Mouse (Mus musculus) intestine, postnatal 0 days (tissue): ENCODE measurements around the gene Tmod4. TPM values are rescaled to one million over a fixed set of nuclear protein-coding genes. Genes with fewer than 3 reads are reported as not detected.

Source experiments
- ATAC-seq: fragments of 200-750 bp; cut with Nextera tagmentation; 2 replicates; pipeline ENCODE4 v1.8.0; 2017; ENCODE audit warnings: mild to moderate bottlenecking, moderate TSS enrichment, moderate library complexity
- H3K27ac ChIP-seq: fragments of 300-500 bp; sonication (generic); 2 replicates; pipeline ENCODE4 v1.5.1; 2014; ENCODE audit warnings: mild to moderate bottlenecking, low read depth, low read length, moderate library complexity
- H3K27me3 ChIP-seq: fragments of 300-500 bp; sonication (generic); replicated peaks from 2 replicates; pipeline ENCODE4 v1.6.1; 2014; ENCODE audit warnings: low read length, mixed read lengths; ENCODE audit not compliant: control insufficient read depth, insufficient read depth
- H3K36me3 ChIP-seq: fragments of 300-500 bp; sonication (generic); 2 replicates; pipeline ENCODE4 v1.6.1; 2014; ENCODE audit warnings: mild to moderate bottlenecking, moderate library complexity; ENCODE audit not compliant: control insufficient read depth, insufficient read depth
- H3K4me1 ChIP-seq: fragments of 300-500 bp; sonication (generic); replicated peaks from 2 replicates; pipeline ENCODE4 v1.6.1; 2014; ENCODE audit warnings: antibody characterized with exemption, low read length, mixed read lengths; ENCODE audit not compliant: control insufficient read depth, insufficient read depth
- H3K4me2 ChIP-seq: fragments of 300-500 bp; sonication (generic); replicated peaks from 2 replicates; pipeline ENCODE4 v1.6.1; 2014; ENCODE audit warnings: low read depth, mild to moderate bottlenecking, moderate library complexity
- H3K4me3 ChIP-seq: fragments of 300-500 bp; sonication (generic); 2 replicates; pipeline ENCODE4 v1.5.1; 2014; ENCODE audit warnings: low read depth, low read length
- H3K9ac ChIP-seq: fragments of 300-500 bp; sonication (generic); 2 replicates; pipeline ENCODE4 v1.6.1; 2014; ENCODE audit warnings: mild to moderate bottlenecking, low read depth, low read length
- H3K9me3 ChIP-seq: fragments of 300-500 bp; sonication (generic); 2 replicates; pipeline ENCODE4 v1.6.1; 2016; ENCODE audit warnings: mixed run types; ENCODE audit not compliant: control insufficient read depth
- CTCF ChIP-seq: sonication (generic); IDR thresholded peaks from 2 replicates; pipeline ENCODE4 v1.5.1; 2016; ENCODE audit warnings: low read depth, mild to moderate bottlenecking, control low read depth, antibody characterized with exemption, moderate library complexity
- WGBS: fragments of 180-500 bp; shearing (Covaris S2); extraction: QIAGEN DNeasy Blood & Tissue Kit; methylation state at CpG from one replicate; pipeline ENCODE4 v1.1.7; 2014; 5-methylcytosine and 5-hydroxymethylcytosine counted together
- polyA plus RNA-seq: library from polyadenylated mRNA; unstranded; fragments of >200 nt; fragmentation: Nextera tagmentation; extraction: Ambion mirVana; gene quantifications from 2 replicates; pipeline ENCODE4 v1.2.1, GENCODE M21; 2015

Tmod4 gene
- polyA plus RNA-seq, 1 experiment from 2014 or later = 0.44 TPM

DNA sequence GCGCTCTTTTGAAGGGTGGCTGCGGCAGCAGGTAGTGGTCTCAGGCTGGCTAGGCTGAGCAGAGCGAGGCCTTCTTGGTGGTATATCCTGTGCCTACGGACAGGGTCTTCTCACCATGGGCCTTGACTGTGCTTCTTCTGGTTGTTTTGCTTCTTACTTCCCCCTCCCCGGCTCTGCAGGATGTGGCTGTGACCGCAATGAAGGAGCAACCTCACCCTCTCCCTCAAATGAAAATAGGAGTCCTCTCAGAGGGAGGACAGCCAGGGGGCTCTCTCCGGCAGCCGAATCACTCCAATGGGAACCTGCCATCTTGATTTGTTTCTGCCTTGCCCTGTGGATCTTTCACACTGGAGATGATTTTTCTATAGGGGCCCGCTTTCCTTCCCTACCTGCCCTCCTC lies 17.2 kb downstream of the Tmod4 start:
- WGBS = 92% methylated on average over 9 of the region's 9 CpGs
- Histone ChIP-seq H3K36me3 (peaks cover 17% of the 10 kb centered on the region), H3K4me2 (no peak overlapping the region), H3K4me1 (no peaks in the 10 kb centered on the region), H3K4me3 (no peak overlapping the region), H3K27ac (no peak overlapping the region), H3K9ac (no peak overlapping the region), H3K27me3 (no peaks in the 10 kb centered on the region), H3K9me3 (no peaks in the 10 kb centered on the region)
- TF ChIP-seq CTCF = no peak
- no peak for ATAC-seq

DNA sequence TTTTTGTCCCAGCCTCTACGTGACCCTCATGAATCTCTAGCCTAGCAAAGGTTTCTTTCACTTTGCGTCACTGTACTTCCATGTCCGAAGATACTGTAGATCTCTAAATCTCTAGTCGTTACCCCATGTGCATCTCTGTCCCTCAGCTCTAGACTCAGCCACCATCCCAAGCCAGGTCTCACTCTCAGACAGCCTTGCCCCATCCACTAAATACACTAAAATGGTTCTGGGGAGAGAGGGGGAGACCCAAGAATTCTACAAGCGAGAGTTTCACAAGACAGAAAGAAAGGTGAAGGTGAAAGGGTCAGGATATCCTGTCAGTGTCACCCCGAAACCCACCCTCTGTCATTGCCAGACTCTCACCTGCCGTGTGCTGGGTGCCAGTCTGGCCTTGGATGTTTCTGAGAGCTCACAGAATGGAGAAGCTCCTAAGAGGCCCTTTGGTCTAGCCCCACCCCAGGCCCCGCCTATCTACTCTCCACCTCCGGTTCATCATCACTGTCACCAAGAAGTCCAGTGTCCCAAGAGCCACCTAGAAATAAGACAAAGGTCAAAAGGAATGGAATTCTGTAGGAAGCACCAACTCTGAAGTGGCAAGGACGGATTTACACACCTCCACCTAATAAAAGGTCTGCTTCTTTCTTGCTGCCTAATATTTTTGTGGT lies 17.8 kb downstream of the Tmod4 start, which contains the start of gene Tnfaip8l2:
Gene Tnfaip8l2, minus strand, starts transcription at position 409 of the 665 bp plus-strand sequence.
- no peaks in the 10 kb centered on the region for H3K4me1 ChIP-seq
- no peak within 1 kb of the TSS; the same call in 1 of the 2 replicates for H3K4me2 ChIP-seq
- no peak for TF ChIP-seq CTCF
- H3K4me3 ChIP-seq = 0 out of 2 replicates have a peak within 1 kb of the TSS, but pooled peaks have one; percentile 0
- WGBS = 78% methylated on average over 10 of the region's 10 CpGs
- no peaks in the 10 kb centered on the region for H3K27me3 ChIP-seq
- H3K9me3 ChIP-seq = no peaks in the 10 kb centered on the region
- no peak within 1 kb of the TSS for H3K9ac ChIP-seq
- no peak for ATAC-seq
- peaks cover 17% of the 10 kb centered on the region for H3K36me3 ChIP-seq
- H3K27ac ChIP-seq = no peak within 1 kb of the TSS

- Histone ChIP-seq H3K9ac (no peak overlapping the region), H3K27me3 (no peaks in the 10 kb centered on the region), H3K4me3 (no peak overlapping the region), H3K9me3 (no peaks in the 10 kb centered on the region), H3K4me1 (no peaks in the 10 kb centered on the region), H3K36me3 (peaks cover 17% of the 10 kb centered on the region), H3K4me2 (no peak overlapping the region), H3K27ac (no peak overlapping the region)
- TF ChIP-seq CTCF = peak; percentile 95
- ATAC-seq = peak; percentile 56
- WGBS = 10% methylated on average over 5 of the region's 5 CpGs
Observed at GRCm38 (mm10) chr3:95142617-95143011, 18.3 kb downstream of the Tmod4 start.

DNA sequence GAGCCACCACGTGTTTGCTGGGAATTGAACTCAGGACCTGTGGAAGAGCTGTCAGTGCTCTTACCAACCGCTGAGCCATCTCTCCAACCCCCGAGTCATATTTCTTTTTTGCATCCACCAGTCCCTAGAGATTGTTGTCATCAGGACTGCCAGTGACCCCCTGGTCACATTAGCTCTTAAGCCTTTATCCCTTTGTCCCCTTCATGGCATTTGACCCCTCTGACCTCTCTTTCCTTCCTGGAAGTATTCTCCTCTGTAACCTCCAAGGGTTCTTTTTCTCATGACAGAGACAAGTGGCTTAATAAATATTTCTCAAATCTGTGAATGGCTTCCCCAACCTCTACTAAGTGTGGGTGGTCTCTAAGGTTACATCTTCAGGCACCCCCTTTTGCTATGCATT lies 23.6 kb downstream of the Tmod4 start:
- Histone ChIP-seq H3K27ac (no peak overlapping the region), H3K9me3 (no peaks in the 10 kb centered on the region), H3K4me3 (no peak overlapping the region), H3K27me3 (no peaks in the 10 kb centered on the region), H3K4me1 (no peaks in the 10 kb centered on the region), H3K9ac (no peak overlapping the region), H3K4me2 (no peak overlapping the region), H3K36me3 (no peaks in the 10 kb centered on the region)
- whole genome bisulfite sequencing = 63% methylated on average over 3 of the region's 3 CpGs
- ATAC-seq = no peak
- TF ChIP-seq CTCF = no peak

GRCm38 (mm10) chr3:95153874-95154273 lies 29.6 kb downstream of the Tmod4 start:
- no peak for ATAC-seq
- Histone ChIP-seq H3K9ac (no peak overlapping the region), H3K4me1 (no peaks in the 10 kb centered on the region), H3K4me2 (no peak overlapping the region), H3K4me3 (no peak overlapping the region), H3K9me3 (no peaks in the 10 kb centered on the region), H3K36me3 (no peaks in the 10 kb centered on the region), H3K27ac (no peak overlapping the region), H3K27me3 (no peaks in the 10 kb centered on the region)
- WGBS = 57% methylated on average over 4 of the region's 4 CpGs
- peak; percentile 69 for TF ChIP-seq CTCF

DNA sequence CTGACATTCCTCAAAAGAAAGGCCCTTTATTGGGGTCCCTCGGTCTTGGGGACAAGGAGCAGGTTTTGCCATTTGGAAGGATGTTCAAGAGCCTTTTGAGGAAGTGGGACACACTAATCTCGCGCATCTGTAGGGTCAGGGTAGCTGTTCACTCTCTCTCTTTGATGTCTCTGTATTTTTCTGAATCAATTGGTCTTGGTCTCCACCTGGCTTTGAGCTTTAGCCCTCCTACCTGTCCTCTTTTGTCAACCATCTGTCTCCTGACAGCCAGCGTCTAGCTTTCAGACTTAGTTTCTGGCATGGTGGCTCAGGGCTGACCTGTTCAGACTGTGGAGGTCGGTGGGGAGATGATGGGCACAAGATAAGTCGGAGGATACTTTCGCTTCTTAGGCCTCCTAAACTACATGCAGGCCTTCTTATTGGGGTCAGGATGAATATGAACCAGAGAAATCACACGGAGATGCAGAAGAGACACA lies 35.3 kb downstream of the Tmod4 start:
- Histone ChIP-seq H3K36me3 (no peaks in the 10 kb centered on the region), H3K4me1 (peaks cover 5% of the 10 kb centered on the region; the same call in 1 of the 2 replicates), H3K27me3 (peaks cover 8% of the 10 kb centered on the region; the same call in 1 of the 2 replicates), H3K9ac (0 out of 2 replicates have a peak overlapping the region, but pooled peaks have one; percentile 11), H3K4me2 (peak overlapping the region; percentile 97), H3K9me3 (no peaks in the 10 kb centered on the region), H3K4me3 (peak overlapping the region; percentile 69), H3K27ac (no peak overlapping the region)
- TF ChIP-seq CTCF = no peak
- ATAC-seq = no peak
- WGBS = 21% methylated on average over 8 of the region's 8 CpGs
